Mouse (Mus musculus): ENCODE results near the gene Tcte3. TPM values are rescaled to one million over a fixed set of nuclear protein-coding genes. Genes with fewer than 3 reads are reported as not detected.
"Not testable (repeated sequence)": the region's sequence is repeated elsewhere in the genome, so short reads cannot be mapped to it uniquely, and the experiment has no call there.

The Tcte3 gene
- polyA plus RNA-seq, 1 experiment from 2014 or later, result not detected

- H3K27me3 ChIP-seq (ENCODE audit: control insufficient read depth, insufficient read depth, low read length); H3K27ac ChIP-seq (ENCODE audit: low read depth, low read length); H3K9ac ChIP-seq (ENCODE audit: low read length); H3K4me2 ChIP-seq; DNase-seq (ENCODE audit: low spot score, missing footprints); H3K9me3 ChIP-seq (ENCODE audit: control insufficient read depth, low read length); H3K4me3 ChIP-seq (ENCODE audit: low read depth, low read length); H3K36me3 ChIP-seq (ENCODE audit: control insufficient read depth, insufficient read depth, low read length); H3K4me1 ChIP-seq (ENCODE audit: control insufficient read depth, insufficient read depth, low read length): not testable (repeated sequence)
- peak; percentile 98 for ATAC-seq (ENCODE audit: low FRiP score)
- WGBS, result no CpG with 5 or more reads among the region's 60 CpGs
Observed at GRCm38 (mm10) chr17:15009706-15010413, 31.4 kb downstream of the Tcte3 start, which contains the start of gene Gm3435. Gene Gm3435, plus strand, starts transcription at chr17:15010176.

DNA sequence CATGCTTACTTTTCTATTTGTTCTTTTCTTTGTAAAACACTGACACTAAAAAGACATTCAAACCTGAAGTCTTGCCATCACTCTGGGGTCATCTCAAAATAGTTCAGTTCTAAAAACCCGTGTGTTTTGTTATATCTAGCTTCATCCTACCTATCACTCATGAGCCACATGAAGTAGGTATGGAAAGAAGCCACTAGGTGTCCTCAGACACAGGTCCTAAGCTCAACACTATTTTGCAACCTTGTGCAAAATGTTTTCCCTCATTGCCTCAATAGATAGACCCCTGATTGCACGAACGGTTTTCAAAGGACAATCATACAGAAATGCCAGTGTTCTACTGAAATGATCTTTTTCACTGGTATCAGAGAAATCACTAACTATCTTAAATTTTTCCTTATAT is 32.2 kb downstream of the Tcte3 start:
- WGBS, result no CpG with 5 or more reads among the region's 3 CpGs
- H3K9ac ChIP-seq (ENCODE audit: low read length); DNase-seq (ENCODE audit: low spot score, missing footprints); ATAC-seq (ENCODE audit: low FRiP score); H3K27ac ChIP-seq (ENCODE audit: low read depth, low read length); H3K4me1 ChIP-seq (ENCODE audit: control insufficient read depth, insufficient read depth, low read length); H3K27me3 ChIP-seq (ENCODE audit: control insufficient read depth, insufficient read depth, low read length); H3K4me2 ChIP-seq; H3K36me3 ChIP-seq (ENCODE audit: control insufficient read depth, insufficient read depth, low read length); H3K4me3 ChIP-seq (ENCODE audit: low read depth, low read length); H3K9me3 ChIP-seq (ENCODE audit: control insufficient read depth, low read length): not testable (repeated sequence)

DNA sequence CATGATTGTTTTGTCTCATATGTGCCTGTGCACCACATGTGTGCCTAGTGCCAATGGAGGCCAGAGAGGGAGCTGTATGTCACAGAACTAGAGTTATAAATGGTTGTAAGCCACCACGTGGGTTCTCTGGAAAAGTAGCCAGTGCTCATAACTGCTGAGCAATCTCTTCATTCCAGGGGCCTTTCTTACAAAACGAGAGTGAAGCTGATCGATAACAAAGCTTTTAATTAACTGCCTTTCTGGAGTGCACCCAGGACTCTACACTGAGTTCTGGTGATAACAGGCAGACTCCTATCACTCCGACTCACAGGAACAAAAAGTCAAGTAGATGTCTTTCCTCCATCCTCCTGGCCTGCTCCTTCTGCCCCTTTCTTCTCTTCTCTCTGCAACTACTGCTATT is 41.2 kb downstream of the Tcte3 start:
- H3K4me2 ChIP-seq; ATAC-seq (ENCODE audit: low FRiP score); H3K27ac ChIP-seq (ENCODE audit: low read depth, low read length); H3K9ac ChIP-seq (ENCODE audit: low read length); H3K36me3 ChIP-seq (ENCODE audit: control insufficient read depth, insufficient read depth, low read length); H3K4me1 ChIP-seq (ENCODE audit: control insufficient read depth, insufficient read depth, low read length); H3K27me3 ChIP-seq (ENCODE audit: control insufficient read depth, insufficient read depth, low read length); H3K4me3 ChIP-seq (ENCODE audit: low read depth, low read length); H3K9me3 ChIP-seq (ENCODE audit: control insufficient read depth, low read length); DNase-seq (ENCODE audit: low spot score, missing footprints): not testable (repeated sequence)
- WGBS, result no CpG with 5 or more reads among the region's 4 CpGs

- H3K9ac ChIP-seq (ENCODE audit: low read length); H3K9me3 ChIP-seq (ENCODE audit: control insufficient read depth, low read length); H3K27me3 ChIP-seq (ENCODE audit: control insufficient read depth, insufficient read depth, low read length); ATAC-seq (ENCODE audit: low FRiP score); H3K4me1 ChIP-seq (ENCODE audit: control insufficient read depth, insufficient read depth, low read length); DNase-seq (ENCODE audit: low spot score, missing footprints); H3K27ac ChIP-seq (ENCODE audit: low read depth, low read length); H3K4me2 ChIP-seq; H3K36me3 ChIP-seq (ENCODE audit: control insufficient read depth, insufficient read depth, low read length); H3K4me3 ChIP-seq (ENCODE audit: low read depth, low read length): not testable (repeated sequence)
- WGBS, result no CpG with 5 or more reads among the region's 5 CpGs
Observed at GRCm38 (mm10) chr17:14994140-14994539, 47.1 kb downstream of the Tcte3 start.

DNA sequence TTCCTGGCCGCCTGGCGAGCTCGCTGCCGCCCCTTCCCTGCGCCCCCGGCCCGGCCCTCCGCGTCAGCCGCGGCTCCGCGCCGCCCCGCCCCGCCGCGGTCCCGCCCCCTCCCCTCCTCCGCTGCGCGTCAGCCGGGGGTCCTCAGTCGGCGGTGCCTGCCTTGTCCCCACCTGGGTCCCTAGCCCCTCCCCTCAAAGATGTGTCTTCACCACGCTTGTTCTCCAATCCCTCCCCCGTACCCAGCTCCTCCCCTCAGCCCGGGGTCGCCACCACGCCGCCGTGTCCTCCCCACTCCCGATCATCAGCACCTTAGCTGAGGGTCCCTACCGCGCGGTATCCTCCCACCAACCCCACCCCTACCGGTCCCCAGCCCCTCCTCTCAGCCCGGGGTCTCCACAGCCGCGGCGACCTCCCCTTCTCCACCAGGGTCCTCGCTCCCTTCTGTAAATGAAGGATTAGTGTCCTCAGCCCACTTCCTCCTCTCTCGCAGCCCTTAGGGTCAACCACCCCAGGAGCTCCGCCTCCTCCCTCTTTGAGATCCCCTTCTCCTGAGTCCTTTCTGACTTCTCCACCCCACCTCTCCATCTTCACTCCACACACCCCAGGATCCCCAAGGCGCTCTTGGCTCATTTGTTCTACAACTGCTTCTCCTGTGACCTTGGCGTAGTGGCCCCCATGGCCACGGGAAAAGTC is 48.0 kb downstream of the Tcte3 start:
- not testable (repeated sequence) for H3K4me1 ChIP-seq (ENCODE audit: control insufficient read depth, insufficient read depth, low read length); H3K27me3 ChIP-seq (ENCODE audit: control insufficient read depth, insufficient read depth, low read length); H3K9ac ChIP-seq (ENCODE audit: low read length); H3K9me3 ChIP-seq (ENCODE audit: control insufficient read depth, low read length); H3K4me3 ChIP-seq (ENCODE audit: low read depth, low read length); DNase-seq (ENCODE audit: low spot score, missing footprints); H3K4me2 ChIP-seq; H3K27ac ChIP-seq (ENCODE audit: low read depth, low read length); H3K36me3 ChIP-seq (ENCODE audit: control insufficient read depth, insufficient read depth, low read length)
- WGBS, result no CpG with 5 or more reads among the region's 47 CpGs
- peak; percentile 92 for ATAC-seq (ENCODE audit: low FRiP score)

- not testable (repeated sequence) for H3K9me3 ChIP-seq (ENCODE audit: control insufficient read depth, low read length); H3K4me3 ChIP-seq (ENCODE audit: low read depth, low read length); H3K4me2 ChIP-seq; DNase-seq (ENCODE audit: low spot score, missing footprints); H3K4me1 ChIP-seq (ENCODE audit: control insufficient read depth, insufficient read depth, low read length); H3K9ac ChIP-seq (ENCODE audit: low read length); H3K27ac ChIP-seq (ENCODE audit: low read depth, low read length); H3K36me3 ChIP-seq (ENCODE audit: control insufficient read depth, insufficient read depth, low read length); H3K27me3 ChIP-seq (ENCODE audit: control insufficient read depth, insufficient read depth, low read length)
- WGBS, result no CpG with 5 or more reads among the region's 98 CpGs
- peak; percentile 86 for ATAC-seq (ENCODE audit: low FRiP score)
Observed at GRCm38 (mm10) chr17:14992522-14993138, 48.7 kb downstream of the Tcte3 start.

GRCm38 (mm10) chr17:14990116-14990702 is 51.1 kb downstream of the Tcte3 start:
- not testable (repeated sequence) for H3K36me3 ChIP-seq (ENCODE audit: control insufficient read depth, insufficient read depth, low read length); H3K4me1 ChIP-seq (ENCODE audit: control insufficient read depth, insufficient read depth, low read length); DNase-seq (ENCODE audit: low spot score, missing footprints); H3K9me3 ChIP-seq (ENCODE audit: control insufficient read depth, low read length); H3K27me3 ChIP-seq (ENCODE audit: control insufficient read depth, insufficient read depth, low read length); H3K27ac ChIP-seq (ENCODE audit: low read depth, low read length); ATAC-seq (ENCODE audit: low FRiP score); H3K4me3 ChIP-seq (ENCODE audit: low read depth, low read length); H3K9ac ChIP-seq (ENCODE audit: low read length); H3K4me2 ChIP-seq
- WGBS, result 79% methylated on average over 4 of the region's 5 CpGs

GRCm38 (mm10) chr17:14978362-14979038 is 62.8 kb downstream of the Tcte3 start, which contains the start of the genes 9030025P20Rik and Gm3417:
Gene 9030025P20Rik, plus strand, starts transcription at chr17:14978468.
Gene Gm3417, minus strand, starts transcription at chr17:14978790.
- not testable (repeated sequence) for H3K9ac ChIP-seq (ENCODE audit: low read length); H3K27me3 ChIP-seq (ENCODE audit: control insufficient read depth, insufficient read depth, low read length); H3K9me3 ChIP-seq (ENCODE audit: control insufficient read depth, low read length); H3K4me2 ChIP-seq; DNase-seq (ENCODE audit: low spot score, missing footprints); H3K4me3 ChIP-seq (ENCODE audit: low read depth, low read length); H3K27ac ChIP-seq (ENCODE audit: low read depth, low read length); H3K4me1 ChIP-seq (ENCODE audit: control insufficient read depth, insufficient read depth, low read length); H3K36me3 ChIP-seq (ENCODE audit: control insufficient read depth, insufficient read depth, low read length)
- WGBS, result no CpG with 5 or more reads among the region's 60 CpGs
- ATAC-seq (ENCODE audit: low FRiP score), result peak; percentile 97

All from midbrain, embryonic 11.5 days (tissue).